Comparison of ENCODE assay signal across 9 mouse cellular contexts in the genomic region with DNA sequence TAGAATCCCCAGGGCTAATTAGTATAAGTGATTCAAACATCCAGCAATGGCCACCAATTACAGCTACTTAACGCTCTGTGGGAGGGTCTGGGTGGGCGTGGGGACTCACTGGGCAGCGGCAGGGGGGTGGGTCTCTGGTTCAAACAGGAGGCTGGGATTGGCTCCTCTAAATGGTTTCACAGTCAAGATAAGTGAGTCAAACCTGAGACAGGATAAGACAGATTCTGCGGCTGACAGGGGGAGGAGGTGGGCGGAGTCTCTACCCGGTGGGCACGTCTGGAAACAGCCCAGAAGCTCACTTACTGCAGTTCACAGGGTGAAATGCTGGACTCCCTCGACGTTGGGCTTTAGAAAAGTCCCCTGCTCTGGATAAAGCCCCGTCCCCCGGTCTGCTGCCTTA.
DNase-seq lines count a peak whose midpoint lies in the region; ATAC-seq and TF ChIP-seq lines count a peak whose summit lies in the region.
"Had no signal": no experiment of that assay in that cellular context is flagged by ENCODE, and none has a peak within 500 bp of the region (broad histone marks: within the 10 kb centered on the region; RNA-seq: fewer than 3 reads in every experiment).

No protein-coding gene starts in this region.

- WGBS in kidney, postnatal 0 days, result 7% methylated on average over 11 of the region's 11 CpGs
- 15% methylated on average over 11 of the region's 11 CpGs for WGBS in kidney, adult 2 months
- 8% methylated on average over 11 of the region's 11 CpGs for WGBS in liver, embryonic 12.5 days (ENCODE audit: insufficient replicate concordance)

- 0 out of 2 replicates have a peak overlapping the region, but pooled peaks have one; percentile 10 for H3K27ac ChIP-seq in kidney, postnatal 0 days
- H3K27ac ChIP-seq in kidney, adult 2 months (ENCODE audit: insufficient read depth, low read depth, low read length), result no peak overlapping the region
- H3K27ac ChIP-seq in liver, embryonic 12.5 days, result no peak overlapping the region
- H3K27ac ChIP-seq: layer of hippocampus, adult 2 months had no signal

- no peaks in the 10 kb centered on the region for H3K36me3 ChIP-seq in kidney, postnatal 0 days (ENCODE audit: insufficient read depth, low read length)
- H3K36me3 ChIP-seq in kidney, adult 2 months (ENCODE audit: control insufficient read depth, insufficient read depth, low read length), result no peaks in the 10 kb centered on the region
- no peaks in the 10 kb centered on the region for H3K36me3 ChIP-seq in E14TG2a.4 (ENCODE audit: insufficient read depth, low read length)
- H3K36me3 ChIP-seq in liver, embryonic 12.5 days, result no peaks in the 10 kb centered on the region

- H3K9ac ChIP-seq in kidney, postnatal 0 days (ENCODE audit: low read depth, low read length), result no peak overlapping the region
- no peak overlapping the region for H3K9ac ChIP-seq in liver, embryonic 12.5 days

- H3K4me3 ChIP-seq in kidney, postnatal 0 days (replicated peaks; ENCODE audit: low read depth, low read length), result no peak overlapping the region
- H3K4me3 ChIP-seq in kidney, adult 2 months (ENCODE audit: insufficient read depth, low read depth, low read length), result no peak overlapping the region
- H3K4me3 ChIP-seq in E14TG2a.4 (replicated peaks; ENCODE audit: low read length), result peak overlapping the region; percentile 50
- no peak overlapping the region for H3K4me3 ChIP-seq in liver, embryonic 12.5 days
- H3K4me3 ChIP-seq: layer of hippocampus, adult 2 months had no signal

- no peaks in the 10 kb centered on the region for H3K9me3 ChIP-seq in kidney, postnatal 0 days (replicated peaks; ENCODE audit: low read length)
- H3K9me3 ChIP-seq in E14TG2a.4 (ENCODE audit: low read length), result no peaks in the 10 kb centered on the region
- peaks cover 4% of the 10 kb centered on the region; the same call in 1 of the 2 replicates for H3K9me3 ChIP-seq in liver, embryonic 12.5 days (replicated peaks)

- H3K27me3 ChIP-seq in kidney, postnatal 0 days (ENCODE audit: insufficient read depth, low read length), result no peaks in the 10 kb centered on the region
- H3K27me3 ChIP-seq in kidney, adult 2 months (replicated peaks; ENCODE audit: control insufficient read depth, insufficient read depth, low read length), result no peaks in the 10 kb centered on the region
- H3K27me3 ChIP-seq in E14TG2a.4 (ENCODE audit: insufficient read depth, low read length), result no peaks in the 10 kb centered on the region
- peaks cover 32% of the 10 kb centered on the region; the same call in 1 of the 2 replicates for H3K27me3 ChIP-seq in liver, embryonic 12.5 days (replicated peaks)

- 0 out of 2 replicates have a peak overlapping the region, but pooled peaks have one; percentile 18 for H3K4me2 ChIP-seq in kidney, postnatal 0 days (ENCODE audit: low read length)
- peak overlapping the region; percentile 19; the same call in 1 of the 2 replicates for H3K4me2 ChIP-seq in liver, embryonic 12.5 days

- DNase-seq in kidney, postnatal 0 days (ENCODE audit: low spot score), result no peak
- DNase-seq in kidney, adult 2 months, result no peak
- peak; percentile 58 for DNase-seq in embryo, embryonic 10 days (ENCODE audit: low spot score)
- DNase-seq in spleen, postnatal 14 days (ENCODE audit: low spot score in 2 of 2), result no peak
- no peak for DNase-seq in adipocyte (ENCODE audit: low spot score)
- DNase-seq in adrenal gland, adult 2 months, result no peak

- TF ChIP-seq CTCF in kidney, postnatal 0 days (IDR thresholded peaks at IDR 0.05; ENCODE audit: low read depth), result no peak
- no peak for TF ChIP-seq CTCF in kidney, adult 2 months (conservative IDR thresholded peaks at IDR 0.05; ENCODE audit: insufficient read depth, insufficient read length, low read depth, low read length)
- no peak for TF ChIP-seq CTCF in E14TG2a.4 (conservative IDR thresholded peaks at IDR 0.05; ENCODE audit: low read length)

- no peak for ATAC-seq in kidney, postnatal 0 days (replicated peaks; ENCODE audit: low FRiP score, low read depth)
- no peak for ATAC-seq in liver, embryonic 12.5 days

- TF ChIP-seq POLR2A in kidney, adult 2 months (IDR thresholded peaks at IDR 0.05; ENCODE audit: low read depth, low read length), result no peak

- peaks cover 4% of the 10 kb centered on the region; the same call in 1 of the 2 replicates for H3K4me1 ChIP-seq in kidney, postnatal 0 days (replicated peaks; ENCODE audit: insufficient read depth, low read length)
- H3K4me1 ChIP-seq in kidney, adult 2 months (ENCODE audit: control insufficient read depth, insufficient read depth, low read length), result no peaks in the 10 kb centered on the region
- H3K4me1 ChIP-seq in E14TG2a.4 (replicated peaks; ENCODE audit: low read depth, low read length), result peaks cover 49% of the 10 kb centered on the region
- H3K4me1 ChIP-seq in liver, embryonic 12.5 days, result peaks cover 8% of the 10 kb centered on the region; the same call in 1 of the 2 replicates
